Mouse (Mus musculus): ENCODE data around the gene Zfp758. TPM values are rescaled to one million over a fixed set of nuclear protein-coding genes. Genes with fewer than 3 reads are reported as not detected.
"Not testable (repeated sequence)": the region's sequence is repeated elsewhere in the genome, so short reads cannot be mapped to it uniquely, and the experiment has no call there.

Gene Zfp758
- 12.6 and 13.9 TPM in 2 replicates for polyA plus RNA-seq (2016; fragmentation: Nextera tagmentation; extraction: Ambion mirVana)

DNA sequence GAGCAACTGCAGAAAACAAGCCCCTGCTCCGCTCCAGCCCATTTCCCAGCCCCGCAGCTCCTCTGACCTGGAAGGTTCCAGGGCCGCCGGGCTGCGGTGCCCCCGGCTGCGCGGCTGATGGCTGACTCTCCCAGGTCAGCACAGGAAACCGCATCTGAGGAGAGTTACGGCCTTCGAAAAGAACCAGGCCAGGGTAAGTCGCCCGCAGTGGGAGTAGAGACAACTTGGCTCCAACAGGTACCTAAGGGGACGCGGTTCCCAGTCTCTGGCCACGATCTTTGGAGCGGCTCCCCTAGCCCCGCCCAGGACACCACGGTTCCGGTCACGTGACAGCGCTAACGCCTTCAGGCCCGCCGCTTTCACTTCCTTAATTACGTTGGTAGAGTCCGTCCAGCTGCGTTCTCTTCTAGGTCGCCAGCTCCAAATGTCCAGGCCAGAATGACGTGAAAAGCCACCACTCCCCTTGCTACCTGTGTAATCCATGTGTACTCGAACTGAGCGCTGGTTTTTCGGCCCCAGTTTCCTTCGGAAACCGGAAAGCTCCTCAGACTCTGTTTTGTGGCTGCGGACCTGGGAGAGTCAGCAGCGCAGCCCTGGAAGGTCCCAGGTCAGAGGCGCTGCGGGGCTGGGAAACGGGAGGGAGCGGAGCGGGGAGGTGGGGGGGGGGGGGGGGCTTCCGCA is at the start of gene Zfp758, which contains the start of gene Zfp944:
TSS of gene Zfp758 (plus strand) at position 353 of the 681 bp plus-strand sequence.
TSS of gene Zfp944 (minus strand) at position 300 of the 681 bp plus-strand sequence.
- under 1% methylated on average over 29 of the region's 43 CpGs for WGBS
- Histone ChIP-seq H3K9me3 (peaks cover 10% of the 10 kb centered on the region; the same call in 1 of the 2 replicates), H3K27ac (replicated peaks) (peak within 1 kb of the TSS; percentile 79), H3K4me3 (peak within 1 kb of the TSS; percentile 59), H3K36me3 (peaks cover 21% of the 10 kb centered on the region), H3K9ac (replicated peaks) (peak within 1 kb of the TSS; percentile 66), H3K4me2 (replicated peaks) (peak within 1 kb of the TSS; percentile 59), H3K4me1 (peaks cover 14% of the 10 kb centered on the region)
- peak; percentile 99 for ATAC-seq (ENCODE audit: low FRiP score, low read depth)
- not testable (repeated sequence) for H3K27me3 ChIP-seq

- peak overlapping the region; percentile 75 for H3K27ac ChIP-seq (replicated peaks)
- not testable (repeated sequence) for H3K9me3 ChIP-seq
- WGBS = 0% methylated on average over 3 of the region's 3 CpGs
Observed at GRCm38 (mm10) chr17:22314219-22314618, 47.0 kb upstream of the Zfp758 start.

GRCm38 (mm10) chr17:22314730-22315226 is 46.5 kb upstream of the Zfp758 start, which contains the start of gene CT030661.1:
Gene CT030661.1, minus strand, starts transcription at chr17:22314837.
- H3K4me3 ChIP-seq = peak within 1 kb of the TSS; percentile 62
- H3K4me2 ChIP-seq (replicated peaks) = peak within 1 kb of the TSS; percentile 52
- H3K9me3 ChIP-seq, H3K36me3 ChIP-seq, H3K27me3 ChIP-seq, H3K4me1 ChIP-seq: not testable (repeated sequence)
- WGBS = under 1% methylated on average over 20 of the region's 20 CpGs
- H3K27ac ChIP-seq (replicated peaks) = peak within 1 kb of the TSS; percentile 75
- peak within 1 kb of the TSS; percentile 64 for H3K9ac ChIP-seq (replicated peaks)
- peak; percentile 99 for ATAC-seq (ENCODE audit: low FRiP score, low read depth)

More at GRCm38 (mm10) chr17:22314219-22314618, 47.0 kb upstream of the Zfp758 start:
- H3K4me3 ChIP-seq = peak overlapping the region; percentile 62
- not testable (repeated sequence) for H3K27me3 ChIP-seq, H3K4me1 ChIP-seq, H3K36me3 ChIP-seq
- H3K9ac ChIP-seq (replicated peaks) = peak overlapping the region; percentile 64
- ATAC-seq (ENCODE audit: low FRiP score, low read depth) = peak; percentile 76
- peak overlapping the region; percentile 52 for H3K4me2 ChIP-seq (replicated peaks)

DNA sequence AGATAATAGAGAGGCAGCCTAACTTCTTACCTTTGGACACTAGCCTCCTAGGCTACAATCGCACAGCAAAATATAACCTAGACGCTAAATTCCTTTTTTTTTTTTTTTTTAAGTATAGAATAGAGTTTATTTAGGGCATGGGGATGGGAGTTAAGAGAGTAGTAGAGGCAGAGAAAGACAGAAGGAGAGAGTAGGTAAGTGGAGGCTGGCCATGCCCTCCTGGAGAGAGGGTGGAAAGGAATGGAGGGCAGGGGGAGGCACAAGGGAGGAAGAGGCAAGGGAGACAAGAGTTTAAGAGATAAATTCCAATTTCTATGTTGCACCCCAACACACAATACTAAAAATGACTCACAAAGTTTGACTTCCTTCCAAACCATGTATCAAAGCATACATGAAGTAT is 46.0 kb upstream of the Zfp758 start:
- peak overlapping the region; percentile 52 for H3K4me2 ChIP-seq (replicated peaks)
- not testable (repeated sequence) for H3K9me3 ChIP-seq; H3K4me1 ChIP-seq; H3K27ac ChIP-seq (replicated peaks); H3K36me3 ChIP-seq; ATAC-seq (ENCODE audit: low FRiP score, low read depth); H3K27me3 ChIP-seq
- H3K9ac ChIP-seq (replicated peaks) = peak overlapping the region; percentile 64
- 12% methylated on average over 2 of the region's 2 CpGs for WGBS
- H3K4me3 ChIP-seq = peak overlapping the region; percentile 62

- H3K4me2 ChIP-seq (replicated peaks) = no peak overlapping the region
- peaks cover 25% of the 10 kb centered on the region for H3K36me3 ChIP-seq
- no peaks in the 10 kb centered on the region for H3K9me3 ChIP-seq
- ATAC-seq (ENCODE audit: low FRiP score, low read depth) = no peak
- no peak overlapping the region for H3K4me3 ChIP-seq
- no peaks in the 10 kb centered on the region for H3K27me3 ChIP-seq
- no peaks in the 10 kb centered on the region for H3K4me1 ChIP-seq
- no peak overlapping the region for H3K9ac ChIP-seq (replicated peaks)
- H3K27ac ChIP-seq (replicated peaks) = no peak overlapping the region
Observed at GRCm38 (mm10) chr17:22352794-22353193, 8.5 kb upstream of the Zfp758 start.

DNA sequence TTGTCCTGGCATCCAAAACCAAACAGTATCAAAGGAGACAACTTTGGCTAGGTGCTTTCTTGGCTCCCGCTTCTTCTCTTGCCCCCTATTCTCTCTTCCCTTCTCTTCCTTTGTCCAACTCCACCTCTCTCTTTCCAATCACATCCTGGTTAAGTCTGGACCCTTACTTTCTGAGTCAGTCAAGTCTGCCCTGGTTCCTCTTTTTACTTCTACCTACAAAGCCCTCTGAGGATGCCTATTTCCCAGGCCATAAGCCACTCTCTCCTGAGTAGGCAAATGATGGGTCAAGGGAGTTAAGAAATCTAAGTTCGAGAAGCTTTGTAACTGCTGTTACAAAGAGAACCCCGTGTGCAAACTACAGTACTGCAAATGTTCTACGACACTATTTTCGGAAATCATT is 681 bp upstream of the Zfp758 start:
- 36% methylated on average over 5 of the region's 5 CpGs for WGBS
- H3K9ac ChIP-seq (replicated peaks) = peak overlapping the region; percentile 59; the same call in 1 of the 2 replicates
- H3K4me1 ChIP-seq = peaks cover 14% of the 10 kb centered on the region
- no peak for ATAC-seq (ENCODE audit: low FRiP score, low read depth)
- H3K4me3 ChIP-seq = peak overlapping the region; percentile 59
- H3K4me2 ChIP-seq (replicated peaks) = peak overlapping the region; percentile 59
- no peak overlapping the region for H3K27ac ChIP-seq (replicated peaks)
- peaks cover 24% of the 10 kb centered on the region for H3K36me3 ChIP-seq
- peaks cover 10% of the 10 kb centered on the region; the same call in 1 of the 2 replicates for H3K9me3 ChIP-seq
- no peaks in the 10 kb centered on the region for H3K27me3 ChIP-seq

DNA sequence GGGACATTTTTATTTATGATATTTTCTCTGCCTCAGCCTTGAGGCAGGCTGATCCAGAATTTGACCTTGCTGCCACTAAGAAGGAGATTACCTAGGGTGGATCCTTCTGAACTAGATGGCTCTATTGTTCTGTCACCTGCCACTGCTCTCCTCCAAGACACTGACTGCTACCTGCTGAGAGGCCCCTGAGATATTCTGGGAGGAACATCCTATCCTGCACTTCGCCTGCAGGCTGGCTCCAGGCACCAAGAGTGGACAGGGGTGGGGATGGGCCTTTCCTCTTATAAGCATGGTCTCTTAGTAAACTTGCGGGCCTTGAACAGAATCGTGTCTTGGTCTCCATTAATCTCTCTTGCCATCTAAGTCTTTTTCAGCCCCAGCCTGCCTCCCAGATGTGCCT is 2.6 kb downstream of the Zfp758 start:
- H3K4me1 ChIP-seq = peaks cover 14% of the 10 kb centered on the region
- H3K36me3 ChIP-seq = peaks cover 15% of the 10 kb centered on the region
- ATAC-seq (ENCODE audit: low FRiP score, low read depth) = no peak
- 96% methylated on average over 3 of the region's 3 CpGs for WGBS
- no peak overlapping the region for H3K9ac ChIP-seq (replicated peaks)
- H3K9me3 ChIP-seq = peaks cover 15% of the 10 kb centered on the region; the same call in 1 of the 2 replicates
- no peak overlapping the region for H3K4me3 ChIP-seq
- no peak overlapping the region for H3K4me2 ChIP-seq (replicated peaks)
- H3K27me3 ChIP-seq = no peaks in the 10 kb centered on the region
- H3K27ac ChIP-seq (replicated peaks) = no peak overlapping the region

DNA sequence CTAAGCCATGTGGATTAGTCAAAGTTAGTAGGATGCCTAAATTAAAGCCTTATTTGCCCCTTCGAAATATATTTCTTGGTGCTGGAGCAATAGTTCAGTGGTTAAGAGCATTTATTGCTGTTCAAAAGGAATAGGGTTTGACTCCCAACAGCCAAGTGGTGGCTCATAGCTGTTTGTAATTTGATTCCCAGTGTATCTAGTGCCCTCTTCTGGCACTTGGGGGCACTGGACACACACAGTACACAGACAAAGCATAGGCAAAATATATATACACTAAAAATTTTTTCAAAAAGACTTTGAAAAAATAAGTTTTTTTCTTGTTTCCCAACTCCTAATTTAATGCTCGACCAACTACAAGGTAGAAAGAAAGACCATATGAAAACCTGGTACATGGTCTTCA is 49.5 kb downstream of the Zfp758 start:
- H3K36me3 ChIP-seq = no peaks in the 10 kb centered on the region
- 87% methylated on average over 2 of the region's 2 CpGs for WGBS

DNA sequence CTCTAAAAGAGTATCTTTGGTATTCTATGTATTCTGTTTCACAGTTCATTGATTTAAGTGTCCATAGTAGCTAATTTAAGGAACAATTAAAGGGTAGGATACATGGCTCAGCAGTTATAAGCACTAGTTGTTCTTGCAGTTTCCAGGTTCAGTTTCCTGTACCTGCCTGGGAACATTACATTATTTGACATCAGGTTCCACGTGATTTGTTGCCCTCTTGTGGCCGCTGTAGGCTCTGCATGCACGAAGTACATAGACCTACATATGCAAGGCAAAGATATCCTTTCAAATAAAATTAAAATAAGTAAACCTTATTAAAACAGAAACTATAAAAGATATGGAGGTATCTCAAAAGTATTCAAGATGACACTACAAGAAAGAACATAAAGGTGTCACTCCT is 56.3 kb downstream of the Zfp758 start:
- H3K9ac ChIP-seq (replicated peaks) = no peak overlapping the region
- H3K27ac ChIP-seq (replicated peaks) = no peak overlapping the region
- H3K27me3 ChIP-seq = no peaks in the 10 kb centered on the region; the same call in 1 of the 2 replicates
- H3K36me3 ChIP-seq = no peaks in the 10 kb centered on the region
- no peaks in the 10 kb centered on the region for H3K4me1 ChIP-seq
- peak; percentile 54; the same call in 1 of the 2 replicates for ATAC-seq (ENCODE audit: low FRiP score, low read depth)
- no peak overlapping the region for H3K4me2 ChIP-seq (replicated peaks)
- WGBS = 1% methylated on average over 3 of the region's 3 CpGs
- H3K4me3 ChIP-seq = no peak overlapping the region
- H3K9me3 ChIP-seq = no peaks in the 10 kb centered on the region

More for the DNA sequence above, 49.5 kb downstream of the Zfp758 start:
- no peak for ATAC-seq (ENCODE audit: low FRiP score, low read depth)
- no peak overlapping the region for H3K9ac ChIP-seq (replicated peaks)
- H3K4me1 ChIP-seq = no peaks in the 10 kb centered on the region
- H3K9me3 ChIP-seq = no peaks in the 10 kb centered on the region
- no peak overlapping the region for H3K27ac ChIP-seq (replicated peaks)
- no peaks in the 10 kb centered on the region for H3K27me3 ChIP-seq
- no peak overlapping the region for H3K4me2 ChIP-seq (replicated peaks)
- H3K4me3 ChIP-seq = no peak overlapping the region

DNA sequence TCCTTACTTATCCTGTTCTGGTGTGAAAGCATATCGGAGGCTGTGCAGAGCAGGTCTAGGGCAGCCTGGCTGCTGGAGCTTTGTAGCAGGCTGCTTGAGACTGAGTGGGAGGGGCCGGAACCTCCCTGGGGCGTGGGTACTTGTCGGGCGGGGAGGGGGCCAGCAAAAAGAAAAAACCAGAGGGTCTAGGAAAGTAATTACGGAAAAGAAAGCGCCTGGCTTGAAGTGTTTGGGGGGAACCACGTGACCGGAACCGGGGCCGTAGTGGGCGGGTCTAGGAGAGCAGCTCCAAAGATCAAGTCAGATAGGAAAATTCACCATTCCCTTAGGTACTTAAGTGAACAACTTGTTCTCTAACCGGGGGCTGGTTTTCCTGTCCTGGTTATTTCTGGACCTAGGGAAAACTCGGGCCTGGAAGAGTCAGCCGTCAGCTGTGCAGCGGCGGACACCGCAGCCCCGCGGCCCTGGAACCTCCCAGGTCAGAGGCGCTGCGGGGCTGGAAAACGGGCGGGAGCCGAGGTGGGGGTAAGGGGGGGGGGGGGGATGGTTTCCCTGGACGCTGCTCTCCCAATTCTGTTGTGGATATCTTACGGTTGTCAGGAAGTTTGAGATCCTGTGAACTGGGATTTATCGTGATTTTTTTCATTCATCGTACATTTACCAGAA is 62.8 kb downstream of the Zfp758 start, which contains the start of gene Zfp946:
TSS of gene Zfp946 (plus strand) at position 271 of the 666 bp plus-strand sequence.
- H3K27ac ChIP-seq (replicated peaks) = peak within 1 kb of the TSS; percentile 85
- peak; percentile 97 for ATAC-seq (ENCODE audit: low FRiP score, low read depth)
- peaks cover 9% of the 10 kb centered on the region for H3K4me1 ChIP-seq
- WGBS = under 1% methylated on average over 29 of the region's 29 CpGs
- no peaks in the 10 kb centered on the region for H3K9me3 ChIP-seq
- 0 out of 2 replicates have a peak, but pooled peaks cover 5% of the 10 kb centered on the region for H3K36me3 ChIP-seq
- peak within 1 kb of the TSS; percentile 60 for H3K4me2 ChIP-seq (replicated peaks)
- H3K4me3 ChIP-seq = peak within 1 kb of the TSS; percentile 64
- H3K27me3 ChIP-seq = no peaks in the 10 kb centered on the region
- peak within 1 kb of the TSS; percentile 71 for H3K9ac ChIP-seq (replicated peaks)

DNA sequence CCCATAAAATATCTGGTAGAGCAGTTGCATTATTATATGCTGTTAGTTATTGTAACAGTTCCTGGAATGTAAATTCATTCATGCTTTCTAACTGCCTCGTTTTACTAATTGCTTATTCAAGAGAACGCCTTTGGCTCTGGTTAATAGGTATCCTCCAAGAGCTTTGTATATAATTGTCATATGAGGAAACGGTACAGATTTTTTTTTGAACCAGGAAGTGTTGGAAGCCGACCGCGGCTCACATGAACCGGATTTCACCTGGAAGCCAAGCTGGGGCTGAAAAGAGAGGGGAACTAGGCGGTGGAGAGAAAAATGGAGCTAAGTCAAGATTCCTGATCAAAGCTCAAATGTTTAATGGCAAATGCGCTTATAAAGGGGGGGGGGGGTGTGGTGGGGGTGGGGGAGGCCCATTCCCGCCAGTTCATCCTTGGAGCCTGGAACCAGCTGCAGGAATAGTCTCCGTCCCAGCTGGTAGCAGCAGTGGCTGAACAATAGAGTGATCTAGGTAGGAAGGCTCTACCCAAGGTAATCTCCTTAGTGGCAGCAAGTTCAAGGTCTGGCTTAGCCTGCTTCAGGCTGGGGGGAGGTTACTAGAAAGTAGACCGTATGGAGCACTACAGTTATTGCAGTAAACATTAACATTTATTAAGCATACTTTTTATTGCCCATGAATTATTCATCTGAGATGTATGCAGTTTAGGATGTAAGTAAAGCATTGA is 63.5 kb downstream of the Zfp758 start:
- ATAC-seq (ENCODE audit: low FRiP score, low read depth) = peak; percentile 17
- WGBS = 3% methylated on average over 12 of the region's 12 CpGs
- H3K27ac ChIP-seq (replicated peaks) = peak overlapping the region; percentile 85

More for the DNA sequence above, 63.5 kb downstream of the Zfp758 start:
- Histone ChIP-seq H3K27me3 (no peaks in the 10 kb centered on the region), H3K36me3 (0 out of 2 replicates have a peak, but pooled peaks cover 5% of the 10 kb centered on the region), H3K4me2 (replicated peaks) (peak overlapping the region; percentile 60), H3K4me1 (peaks cover 9% of the 10 kb centered on the region), H3K4me3 (peak overlapping the region; percentile 64), H3K9me3 (no peaks in the 10 kb centered on the region), H3K9ac (replicated peaks) (peak overlapping the region; percentile 71)
